Mouse (Mus musculus): ENCODE measurements around the gene Aox2. TPM values are rescaled to one million over a fixed set of nuclear protein-coding genes. Genes with fewer than 3 reads are reported as not detected.

The Aox2 gene
- polyA plus RNA-seq, 1 experiment: 0.01 TPM

GRCm38 (mm10) chr1:58410198-58410588 is 132.1 kb downstream of the Aox2 start:
- no peak overlapping the region for H3K27ac ChIP-seq (ENCODE audit: insufficient read depth, low read depth, low read length)
- H3K4me1 ChIP-seq (ENCODE audit: control insufficient read depth, insufficient read depth, insufficient read length, low read length): no peaks in the 10 kb centered on the region
- no peaks in the 10 kb centered on the region for H3K27me3 ChIP-seq (ENCODE audit: control insufficient read depth, insufficient read depth, low read length)
- peaks cover 60% of the 10 kb centered on the region for H3K36me3 ChIP-seq (ENCODE audit: control insufficient read depth, insufficient read depth, low read length)
- no peak overlapping the region for H3K4me3 ChIP-seq (ENCODE audit: low read depth, low read length)
- 72% methylated on average over 3 of the region's 3 CpGs for WGBS
- no peak for TF ChIP-seq POLR2A (IDR thresholded peaks at IDR 0.05; ENCODE audit: low read depth, low read length)
- no peak for TF ChIP-seq CTCF (IDR thresholded peaks at IDR 0.05; ENCODE audit: extremely low read depth, insufficient read length, insufficient replicate concordance, low read depth, low read length)

- no peak overlapping the region for H3K27ac ChIP-seq (ENCODE audit: insufficient read depth, low read depth, low read length)
- 83% methylated on average over 7 of the region's 7 CpGs for WGBS
- no peak for TF ChIP-seq CTCF (IDR thresholded peaks at IDR 0.05; ENCODE audit: extremely low read depth, insufficient read length, insufficient replicate concordance, low read depth, low read length)
- TF ChIP-seq POLR2A (IDR thresholded peaks at IDR 0.05; ENCODE audit: low read depth, low read length): no peak
- peaks cover 60% of the 10 kb centered on the region for H3K36me3 ChIP-seq (ENCODE audit: control insufficient read depth, insufficient read depth, low read length)
- H3K4me1 ChIP-seq (ENCODE audit: control insufficient read depth, insufficient read depth, insufficient read length, low read length): no peaks in the 10 kb centered on the region
- no peak overlapping the region for H3K4me3 ChIP-seq (ENCODE audit: low read depth, low read length)
- no peaks in the 10 kb centered on the region for H3K27me3 ChIP-seq (ENCODE audit: control insufficient read depth, insufficient read depth, low read length)
Observed at GRCm38 (mm10) chr1:58410776-58411175, 132.7 kb downstream of the Aox2 start.

GRCm38 (mm10) chr1:58415442-58415841 is 137.3 kb downstream of the Aox2 start:
- TF ChIP-seq POLR2A (IDR thresholded peaks at IDR 0.05; ENCODE audit: low read depth, low read length): no peak
- no peak for TF ChIP-seq CTCF (IDR thresholded peaks at IDR 0.05; ENCODE audit: extremely low read depth, insufficient read length, insufficient replicate concordance, low read depth, low read length)
- WGBS: 11% methylated on average over 1 of the region's 1 CpGs
- Histone ChIP-seq H3K27me3 (ENCODE audit: control insufficient read depth, insufficient read depth, low read length) (no peaks in the 10 kb centered on the region), H3K27ac (ENCODE audit: insufficient read depth, low read depth, low read length) (no peak overlapping the region), H3K4me3 (ENCODE audit: low read depth, low read length) (no peak overlapping the region), H3K4me1 (ENCODE audit: control insufficient read depth, insufficient read depth, insufficient read length, low read length) (no peaks in the 10 kb centered on the region), H3K36me3 (ENCODE audit: control insufficient read depth, insufficient read depth, low read length) (peaks cover 84% of the 10 kb centered on the region)

DNA sequence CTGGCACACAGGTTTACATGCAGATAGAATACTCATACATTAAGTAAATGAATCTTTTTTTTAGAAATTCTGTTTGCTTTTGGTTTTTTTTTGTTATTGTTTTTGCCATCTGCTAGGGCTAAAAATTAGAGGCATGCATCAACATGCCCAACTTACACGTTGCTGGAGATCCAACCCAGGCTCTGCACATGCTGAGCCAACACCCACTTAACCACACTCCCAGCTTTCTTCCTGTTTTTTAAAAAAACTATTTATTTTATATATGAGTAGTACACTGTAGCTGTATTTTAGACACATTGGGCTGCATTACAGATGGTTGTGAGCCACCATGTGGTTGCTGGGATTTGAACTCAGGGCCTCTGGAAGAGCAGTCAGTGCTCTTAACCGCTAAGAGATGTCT is 137.9 kb downstream of the Aox2 start:
- H3K4me3 ChIP-seq (ENCODE audit: low read depth, low read length): no peak overlapping the region
- no peaks in the 10 kb centered on the region for H3K27me3 ChIP-seq (ENCODE audit: control insufficient read depth, insufficient read depth, low read length)
- no peak for TF ChIP-seq CTCF (IDR thresholded peaks at IDR 0.05; ENCODE audit: extremely low read depth, insufficient read length, insufficient replicate concordance, low read depth, low read length)
- TF ChIP-seq POLR2A (IDR thresholded peaks at IDR 0.05; ENCODE audit: low read depth, low read length): no peak
- H3K4me1 ChIP-seq (ENCODE audit: control insufficient read depth, insufficient read depth, insufficient read length, low read length): no peaks in the 10 kb centered on the region
- WGBS: 69% methylated on average over 2 of the region's 2 CpGs
- H3K27ac ChIP-seq (ENCODE audit: insufficient read depth, low read depth, low read length): no peak overlapping the region
- peaks cover 82% of the 10 kb centered on the region for H3K36me3 ChIP-seq (ENCODE audit: control insufficient read depth, insufficient read depth, low read length)

GRCm38 (mm10) chr1:58420032-58420431 is 141.9 kb downstream of the Aox2 start:
- H3K36me3 ChIP-seq (ENCODE audit: control insufficient read depth, insufficient read depth, low read length): peaks cover 59% of the 10 kb centered on the region
- WGBS: 64% methylated on average over 10 of the region's 10 CpGs

GRCm38 (mm10) chr1:58420961-58421360 is 142.8 kb downstream of the Aox2 start:
- WGBS: 4% methylated on average over 7 of the region's 7 CpGs
- Histone ChIP-seq H3K27me3 (ENCODE audit: control insufficient read depth, insufficient read depth, low read length) (no peaks in the 10 kb centered on the region), H3K4me3 (ENCODE audit: low read depth, low read length) (no peak overlapping the region), H3K36me3 (ENCODE audit: control insufficient read depth, insufficient read depth, low read length) (peaks cover 52% of the 10 kb centered on the region), H3K27ac (ENCODE audit: insufficient read depth, low read depth, low read length) (no peak overlapping the region), H3K4me1 (ENCODE audit: control insufficient read depth, insufficient read depth, insufficient read length, low read length) (peaks cover 3% of the 10 kb centered on the region; the same call in 1 of the 2 replicates)
- TF ChIP-seq POLR2A (IDR thresholded peaks at IDR 0.05; ENCODE audit: low read depth, low read length) (no peak), CTCF (IDR thresholded peaks at IDR 0.05; ENCODE audit: extremely low read depth, insufficient read length, insufficient replicate concordance, low read depth, low read length) (no peak)

More at GRCm38 (mm10) chr1:58420032-58420431, 141.9 kb downstream of the Aox2 start:
- Histone ChIP-seq H3K4me1 (ENCODE audit: control insufficient read depth, insufficient read depth, insufficient read length, low read length) (peaks cover 3% of the 10 kb centered on the region; the same call in 1 of the 2 replicates), H3K27me3 (ENCODE audit: control insufficient read depth, insufficient read depth, low read length) (no peaks in the 10 kb centered on the region), H3K4me3 (ENCODE audit: low read depth, low read length) (no peak overlapping the region), H3K27ac (ENCODE audit: insufficient read depth, low read depth, low read length) (no peak overlapping the region)
- TF ChIP-seq CTCF (IDR thresholded peaks at IDR 0.05; ENCODE audit: extremely low read depth, insufficient read length, insufficient replicate concordance, low read depth, low read length) (no peak), POLR2A (IDR thresholded peaks at IDR 0.05; ENCODE audit: low read depth, low read length) (no peak)

- Histone ChIP-seq H3K4me3 (ENCODE audit: low read depth, low read length) (peak overlapping the region; percentile 96), H3K36me3 (ENCODE audit: control insufficient read depth, insufficient read depth, low read length) (peaks cover 34% of the 10 kb centered on the region), H3K27me3 (ENCODE audit: control insufficient read depth, insufficient read depth, low read length) (no peaks in the 10 kb centered on the region), H3K27ac (ENCODE audit: insufficient read depth, low read depth, low read length) (peak overlapping the region; percentile 100), H3K4me1 (ENCODE audit: control insufficient read depth, insufficient read depth, insufficient read length, low read length) (peaks cover 3% of the 10 kb centered on the region; the same call in 1 of the 2 replicates)
- 1% methylated on average over 13 of the region's 13 CpGs for WGBS
- TF ChIP-seq POLR2A (IDR thresholded peaks at IDR 0.05; ENCODE audit: low read depth, low read length) (no peak), CTCF (IDR thresholded peaks at IDR 0.05; ENCODE audit: extremely low read depth, insufficient read length, insufficient replicate concordance, low read depth, low read length) (no peak)
Observed at GRCm38 (mm10) chr1:58422879-58423278, 144.8 kb downstream of the Aox2 start.
